Mouse (Mus musculus) CH12.LX (cell line): ENCODE results near the gene Chrm3. TPM values are rescaled to one million over a fixed set of nuclear protein-coding genes. Genes with fewer than 3 reads are reported as not detected.

Experiments used
- DNase-seq: peaks from one replicate; pipeline ENCODE4 v3.0.0-alpha.2; 2013; ENCODE audit errors: extremely low read depth
- H3K27ac ChIP-seq: 2 replicates; pipeline ENCODE4 v1.5.1; 2012; ENCODE audit warnings: low read depth, mild to moderate bottlenecking, control low read depth, moderate library complexity; ENCODE audit not compliant: insufficient read depth
- H3K27me3 ChIP-seq: replicated peaks from 2 replicates; pipeline ENCODE3; 2012; ENCODE audit warnings: inconsistent platforms
- H3K36me3 ChIP-seq, 2 experiments: replicated peaks in 1 of 2; 2 replicates each; pipeline versions ENCODE3 to v1.6.1; 2012; ENCODE audit warnings: inconsistent platforms in 1 of 2, low read length in 1 of 2, mild to moderate bottlenecking in 1 of 2, mixed read lengths in 1 of 2, moderate library complexity in 1 of 2; ENCODE audit not compliant: control insufficient read depth in 1 of 2, insufficient read depth in 1 of 2
- H3K4me1 ChIP-seq, 2 experiments: 2 replicates each; pipeline ENCODE4 v1.6.1; 2012; ENCODE audit warnings: inconsistent platforms in 1 of 2, moderate library complexity in 1 of 2; ENCODE audit not compliant: insufficient read depth in 2 of 2, control insufficient read depth in 1 of 2
- H3K4me2 ChIP-seq: 2 replicates; pipeline ENCODE4 v1.6.1; 2012; ENCODE audit warnings: low read depth, mild to moderate bottlenecking, control low read depth; ENCODE audit not compliant: poor library complexity, insufficient read depth, severe bottlenecking
- H3K4me3 ChIP-seq, 3 experiments: fragments of 150-350 bp in 1 of 3; sonication (generic) in 1 of 3; replicated peaks in 1 of 3; 2 replicates each; pipeline versions ENCODE3 to v1.5.1; 2011 to 2012; ENCODE audit warnings: low read depth in 2 of 3, low read length in 2 of 3, mild to moderate bottlenecking in 2 of 3, moderate library complexity in 2 of 3, control low read depth in 1 of 3, improper control_type of control experiment in 1 of 3, inconsistent platforms in 1 of 3, mixed read lengths in 1 of 3; ENCODE audit not compliant: poor library complexity in 1 of 3
- H3K79me2 ChIP-seq: replicated peaks from 2 replicates; pipeline ENCODE4 v1.6.1; 2012; ENCODE audit warnings: mild to moderate bottlenecking, moderate library complexity; ENCODE audit not compliant: control insufficient read depth, poor library complexity, insufficient read depth, severe bottlenecking; ENCODE audit errors: extremely low read depth
- H3K9ac ChIP-seq: 2 replicates; pipeline ENCODE4 v1.6.1; 2012; ENCODE audit warnings: low read depth, mild to moderate bottlenecking, control low read depth, moderate library complexity; ENCODE audit not compliant: insufficient read depth
- H3K9me3 ChIP-seq: replicated peaks from 2 replicates; pipeline ENCODE3; 2012; ENCODE audit warnings: low read length, inconsistent platforms, mixed read lengths
- BHLHE40 ChIP-seq: IDR thresholded peaks from 2 replicates; pipeline ENCODE4 v1.6.1; 2011; ENCODE audit warnings: mild to moderate bottlenecking, low read depth, low read length, improper control_type of control experiment
- CTCF ChIP-seq, 2 experiments: IDR thresholded peaks in 1 of 2; conservative IDR thresholded peaks in 1 of 2; 2 replicates each; pipeline ENCODE4 v1.5.1; 2011 to 2012; ENCODE audit warnings: low read depth in 2 of 2, low read length in 2 of 2, improper control_type of control experiment in 1 of 2, inconsistent platforms in 1 of 2, mild to moderate bottlenecking in 1 of 2, moderate library complexity in 1 of 2
- E2F4 ChIP-seq: IDR thresholded peaks from 2 replicates; pipeline ENCODE4 v1.6.1; 2011; ENCODE audit warnings: low read depth, low read length, improper control_type of control experiment; ENCODE audit not compliant: insufficient replicate concordance
- ETS1 ChIP-seq: conservative IDR thresholded peaks from 2 replicates; pipeline ENCODE4 v1.6.1; 2012; ENCODE audit warnings: low read depth, mild to moderate bottlenecking, inconsistent platforms, low read length, improper control_type of control experiment, moderate library complexity
- GABPA ChIP-seq: IDR thresholded peaks from 2 replicates; pipeline ENCODE4 v1.6.1; 2012; ENCODE audit warnings: low read depth, low read length, improper control_type of control experiment, inconsistent platforms; ENCODE audit not compliant: insufficient replicate concordance
- MEF2A ChIP-seq: IDR thresholded peaks from 2 replicates; pipeline ENCODE4 v1.6.1; 2014; ENCODE audit warnings: low read depth, mild to moderate bottlenecking, inconsistent platforms, low read length, improper control_type of control experiment, borderline replicate concordance
- POLR2AphosphoS2 ChIP-seq: IDR thresholded peaks from 2 replicates; pipeline ENCODE4 v1.6.1; 2011; ENCODE audit warnings: low read depth, low read length, improper control_type of control experiment
- RAD21 ChIP-seq: IDR thresholded peaks from 2 replicates; pipeline ENCODE4 v1.6.1; 2011; ENCODE audit warnings: low read depth, mild to moderate bottlenecking, low read length, improper control_type of control experiment, moderate library complexity
- RCOR1 ChIP-seq: conservative IDR thresholded peaks from 2 replicates; pipeline ENCODE4 v1.6.1; 2012; ENCODE audit warnings: low read depth, mild to moderate bottlenecking, inconsistent platforms, low read length, improper control_type of control experiment
- SIN3A ChIP-seq: IDR thresholded peaks from 2 replicates; pipeline ENCODE4 v1.6.1; 2012; ENCODE audit warnings: low read length, improper control_type of control experiment, inconsistent platforms
- SMC3 ChIP-seq: IDR thresholded peaks from 2 replicates; pipeline ENCODE4 v1.6.1; 2011; ENCODE audit warnings: low read depth, low read length, improper control_type of control experiment
- ZC3H11A ChIP-seq: IDR thresholded peaks from 2 replicates; pipeline ENCODE4 v1.6.1; 2012; ENCODE audit warnings: low read depth, mild to moderate bottlenecking, inconsistent platforms, low read length, improper control_type of control experiment
- ZNF384 ChIP-seq: IDR thresholded peaks from 2 replicates; pipeline ENCODE4 v1.6.1; 2012; ENCODE audit warnings: low read depth, low read length, improper control_type of control experiment, inconsistent platforms
- dilution Hi-C: fragments of 300-500 bp; cut with MboI; formaldehyde crosslinking; loops from 2 replicates; pipeline ENCODE4 v1.14.3; 2020; ENCODE audit warnings: low sequenced_read_pairs; ENCODE audit not compliant: extremely low pct_unique_long_range_greater_than_20kb, extremely low pct_ligation_motif_present
- in situ Hi-C: fragments of 300-500 bp; cut with MboI; formaldehyde crosslinking; loops from 3 replicates; pipeline ENCODE4 v1.14.3; 2019; ENCODE audit warnings: low sequenced_read_pairs, low pct_ligation_motif_present, low pct_unique_long_range_greater_than_20kb, mixed read lengths
- polyA plus RNA-seq: library from polyadenylated mRNA; unstranded; fragments of >175 nt; gene quantifications from 2 replicates; pipeline ENCODE4 v1.2.1, GENCODE M21; 2012; ENCODE audit warnings: low read depth; ENCODE audit not compliant: insufficient read length
- total RNA-seq, 2 experiments: library from RNA; depleted of rRNA; stranded (reverse); fragments of 300-350 nt in 1 of 2; fragments of >200 nt in 1 of 2; gene quantifications; 2 replicates each; pipeline ENCODE4 v1.2.3; 2012 to 2014

Gene Chrm3
- total and polyA plus RNA-seq, 3 experiments = not detected

DNA sequence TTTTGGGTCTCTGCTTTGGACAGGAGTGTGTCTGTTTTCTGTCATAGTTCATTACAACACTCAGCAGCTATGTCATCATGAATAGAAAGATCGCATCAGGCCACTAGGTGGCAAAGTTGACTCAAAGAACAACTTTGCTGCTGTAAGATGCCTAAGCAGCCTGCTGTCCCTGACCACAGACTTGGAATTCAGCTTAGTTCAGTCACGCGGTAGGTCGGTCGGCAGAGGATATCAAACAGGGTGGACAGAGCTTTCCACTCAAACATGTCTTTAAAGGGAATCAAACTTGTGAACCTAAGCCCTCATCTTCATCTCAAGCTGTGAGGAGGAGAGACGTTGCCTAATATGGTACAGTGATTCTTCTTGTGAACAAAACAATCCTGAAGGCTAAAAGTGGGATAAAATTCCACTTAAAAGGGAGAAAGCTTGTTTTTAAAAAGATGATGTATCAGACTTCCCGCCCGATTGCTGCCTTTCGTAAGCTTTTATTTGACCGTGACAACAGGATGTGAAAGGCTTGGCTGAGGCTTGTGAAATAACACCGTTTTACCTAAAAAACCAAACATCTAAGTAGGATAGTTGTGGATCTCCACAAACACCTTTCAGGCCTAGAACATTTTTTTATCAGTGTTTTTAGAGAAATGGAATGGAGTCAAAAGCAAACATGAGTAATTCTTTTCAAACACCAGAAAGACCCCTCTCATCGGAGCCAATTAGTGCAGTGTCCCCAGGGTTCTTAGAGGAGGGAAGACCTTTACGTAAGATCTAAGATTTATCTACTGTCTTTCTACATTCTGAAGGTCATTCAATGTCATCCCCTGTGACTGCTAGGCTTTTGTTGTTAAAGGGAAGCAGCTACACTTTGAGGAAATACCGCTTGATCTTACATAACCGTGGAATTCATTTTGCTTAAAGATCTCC lies 478.0 kb downstream of the Chrm3 start:
- Histone ChIP-seq H3K4me3 (no peak overlapping the region), H3K4me2 (no peak overlapping the region), H3K9ac (no peak overlapping the region), H3K4me1 (no peaks in the 10 kb centered on the region), H3K36me3 (no peaks in the 10 kb centered on the region), H3K79me2 (no peaks in the 10 kb centered on the region), H3K9me3 (no peaks in the 10 kb centered on the region), H3K27me3 (no peaks in the 10 kb centered on the region), H3K27ac (no peak overlapping the region)
- in situ Hi-C loops = loop anchor here (25.0 kb wide), 1 partner anchor 455 kb away; no protein-coding TSS in a partner anchor
- TF ChIP-seq GABPA = no peak
- TF ChIP-seq CTCF (conservative IDR thresholded peaks at IDR 0.05 in 1 of 2, IDR thresholded peaks at IDR 0.05 in 1 of 2; ENCODE audit: low read depth in 2 of 2, low read length in 2 of 2) = peak; percentile 39 to 90; a peak in 3 of 4 replicates
- TF ChIP-seq BHLHE40 = peak; percentile 23; the same call in 1 of the 2 replicates
- TF ChIP-seq RCOR1 = no peak
- peak; percentile 93 for TF ChIP-seq SMC3
- TF ChIP-seq RAD21 = peak; percentile 97
- TF ChIP-seq ZC3H11A = peak; percentile 80
- peak; percentile 71 for DNase-seq
- dilution Hi-C loops = no loop called here

DNA sequence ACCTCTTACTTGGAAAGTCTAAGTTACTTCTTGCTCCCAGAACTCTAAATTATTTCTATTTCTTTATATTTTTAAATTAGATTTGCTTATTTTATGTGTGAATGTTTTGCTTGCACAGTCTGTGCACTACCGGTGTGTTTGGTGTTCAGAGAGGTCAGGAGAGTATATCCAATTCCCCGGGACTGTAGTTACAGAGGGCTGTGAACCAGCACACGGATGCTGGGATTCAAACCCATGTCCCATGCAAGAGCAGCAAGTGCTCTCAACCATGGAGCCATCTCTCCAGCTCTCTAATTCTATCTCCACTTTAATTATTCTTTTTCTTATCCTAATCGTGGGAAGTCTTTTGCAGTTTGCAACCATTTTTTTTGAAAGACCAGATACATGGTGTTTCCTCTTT lies 478.7 kb downstream of the Chrm3 start:
- in situ Hi-C loops = loop anchor here (25.0 kb wide), 1 partner anchor 455 kb away; no protein-coding TSS in a partner anchor
- H3K4me1 ChIP-seq = no peaks in the 10 kb centered on the region
- DNase-seq = no peak
- no peak for TF ChIP-seq RAD21
- TF ChIP-seq, all 38 proteins: peak for 0
- no peak overlapping the region for H3K4me3 ChIP-seq
- dilution Hi-C loops = no loop called here
- no peak overlapping the region for H3K27ac ChIP-seq
- no peaks in the 10 kb centered on the region for H3K27me3 ChIP-seq
- no peak overlapping the region for H3K9ac ChIP-seq
- H3K9me3 ChIP-seq = no peaks in the 10 kb centered on the region
- no peak overlapping the region for H3K4me2 ChIP-seq
- H3K79me2 ChIP-seq = no peaks in the 10 kb centered on the region
- no peaks in the 10 kb centered on the region for H3K36me3 ChIP-seq

DNA sequence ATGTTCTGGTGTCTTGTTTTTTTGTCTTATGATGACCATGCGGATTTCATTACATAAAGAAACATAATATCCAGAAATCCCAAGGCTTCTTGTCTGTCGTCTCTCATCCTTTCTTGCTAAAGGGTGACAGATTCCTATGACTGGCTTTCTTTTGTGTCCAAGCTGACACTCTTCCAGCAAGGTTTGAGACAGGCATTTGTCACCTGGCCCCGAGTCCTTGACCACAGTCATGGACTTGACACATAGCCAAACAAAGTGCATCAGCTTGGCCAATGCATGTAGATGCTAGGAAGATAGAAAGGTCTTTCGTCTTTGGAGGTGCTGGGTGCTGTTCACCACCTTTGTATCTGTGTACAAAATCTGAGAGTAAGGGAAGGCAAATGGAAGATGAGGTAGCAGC lies 480.2 kb downstream of the Chrm3 start:
- no peak overlapping the region for H3K27ac ChIP-seq
- TF ChIP-seq ZNF384 (no peak), E2F4 (no peak), ETS1 (no peak), SIN3A (no peak), POLR2AphosphoS2 (no peak), BHLHE40 (no peak), MEF2A (no peak)
- no peak overlapping the region for H3K4me3 ChIP-seq
- H3K27me3 ChIP-seq = no peaks in the 10 kb centered on the region
- in situ Hi-C loops = loop anchor here (25.0 kb wide), 1 partner anchor 457 kb away; no protein-coding TSS in a partner anchor
- H3K9ac ChIP-seq = no peak overlapping the region
- no peaks in the 10 kb centered on the region for H3K9me3 ChIP-seq
- DNase-seq = no peak
- no peaks in the 10 kb centered on the region for H3K4me1 ChIP-seq
- H3K36me3 ChIP-seq = no peaks in the 10 kb centered on the region
- no peaks in the 10 kb centered on the region for H3K79me2 ChIP-seq
- H3K4me2 ChIP-seq = no peak overlapping the region
- dilution Hi-C loops = no loop called here
